Mouse (Mus musculus): ENCODE measurements around the gene Cd300lb. TPM values are rescaled to one million over a fixed set of nuclear protein-coding genes. Genes with fewer than 3 reads are reported as not detected.

The Cd300lb gene
- total and polyA plus RNA-seq, 2 experiments from 2014 or later = 0.33 TPM; not detected in 1

DNA sequence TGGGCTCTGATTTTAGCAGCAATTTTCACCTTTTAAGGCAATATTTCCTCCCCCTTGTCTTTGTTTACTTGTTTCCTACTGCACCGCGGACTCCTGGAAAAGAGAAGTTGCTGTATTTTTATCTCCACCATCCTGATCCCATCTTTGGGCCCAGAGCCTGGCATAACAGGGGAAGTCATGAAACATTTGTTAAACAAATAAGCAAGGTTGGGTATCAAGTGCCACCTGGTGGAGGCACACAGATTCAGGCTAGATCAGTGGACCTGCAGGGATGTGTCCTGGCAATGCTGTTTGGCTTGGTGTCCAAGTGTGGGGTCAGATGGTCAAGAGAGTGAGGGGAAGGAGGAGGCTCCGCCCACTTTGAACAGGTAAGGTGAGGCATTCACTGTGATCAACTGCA is 57.0 kb downstream of the Cd300lb start:
- Histone ChIP-seq H3K9ac (replicated peaks; ENCODE audit: low read depth, low read length) (no peak overlapping the region), H3K4me2 (ENCODE audit: low read depth, low read length) (no peak overlapping the region), H3K36me3 (replicated peaks; ENCODE audit: control insufficient read depth, insufficient read depth, low read length) (no peaks in the 10 kb centered on the region), H3K9me3 (replicated peaks; ENCODE audit: control insufficient read depth, low read length) (no peaks in the 10 kb centered on the region), H3K4me3 (ENCODE audit: low read depth, low read length) (no peak overlapping the region), H3K4me1 (ENCODE audit: control insufficient read depth, insufficient read depth) (peaks cover 9% of the 10 kb centered on the region; the same call in 1 of the 2 replicates), H3K27me3 (ENCODE audit: control insufficient read depth, insufficient read depth, low read length) (no peaks in the 10 kb centered on the region), H3K27ac (ENCODE audit: low read depth) (no peak overlapping the region)
- DNase-seq (ENCODE audit: low spot score) (peak; percentile 44), ATAC-seq (ENCODE audit: insufficient read depth, low read depth) (0 out of 2 replicates have a peak, but pooled peaks have one; percentile 40)
- TF ChIP-seq CTCF (IDR thresholded peaks at IDR 0.05; ENCODE audit: low read depth) (peak; percentile 85), EP300 (IDR thresholded peaks at IDR 0.05; ENCODE audit: low read depth) (no peak)
- 36% methylated on average over 3 of the region's 3 CpGs for WGBS

- H3K27ac ChIP-seq (ENCODE audit: low read depth) = no peak overlapping the region
- TF ChIP-seq CTCF (IDR thresholded peaks at IDR 0.05; ENCODE audit: low read depth) (no peak), EP300 (IDR thresholded peaks at IDR 0.05; ENCODE audit: low read depth) (no peak)
- peaks cover 9% of the 10 kb centered on the region; the same call in 1 of the 2 replicates for H3K4me1 ChIP-seq (ENCODE audit: control insufficient read depth, insufficient read depth)
- H3K4me3 ChIP-seq (ENCODE audit: low read depth, low read length) = no peak overlapping the region
- H3K27me3 ChIP-seq (ENCODE audit: control insufficient read depth, insufficient read depth, low read length) = no peaks in the 10 kb centered on the region
- no peaks in the 10 kb centered on the region for H3K9me3 ChIP-seq (replicated peaks; ENCODE audit: control insufficient read depth, low read length)
- H3K9ac ChIP-seq (replicated peaks; ENCODE audit: low read depth, low read length) = no peak overlapping the region
- ATAC-seq (ENCODE audit: insufficient read depth, low read depth) (no peak), DNase-seq (ENCODE audit: low spot score) (no peak)
- no peak overlapping the region for H3K4me2 ChIP-seq (ENCODE audit: low read depth, low read length)
- no peaks in the 10 kb centered on the region for H3K36me3 ChIP-seq (replicated peaks; ENCODE audit: control insufficient read depth, insufficient read depth, low read length)
- WGBS = 43% methylated on average over 2 of the region's 2 CpGs
These were observed 57.6 kb downstream of the Cd300lb start for GRCm38 (mm10) chr11:114876621-114877020.

GRCm38 (mm10) chr11:114876176-114876575 is 58.0 kb downstream of the Cd300lb start:
- Histone ChIP-seq H3K9me3 (replicated peaks; ENCODE audit: control insufficient read depth, low read length) (no peaks in the 10 kb centered on the region), H3K27ac (ENCODE audit: low read depth) (no peak overlapping the region), H3K9ac (replicated peaks; ENCODE audit: low read depth, low read length) (no peak overlapping the region), H3K4me3 (ENCODE audit: low read depth, low read length) (no peak overlapping the region), H3K27me3 (ENCODE audit: control insufficient read depth, insufficient read depth, low read length) (no peaks in the 10 kb centered on the region), H3K36me3 (replicated peaks; ENCODE audit: control insufficient read depth, insufficient read depth, low read length) (no peaks in the 10 kb centered on the region), H3K4me2 (ENCODE audit: low read depth, low read length) (no peak overlapping the region), H3K4me1 (ENCODE audit: control insufficient read depth, insufficient read depth) (peaks cover 9% of the 10 kb centered on the region; the same call in 1 of the 2 replicates)
- WGBS = 62% methylated on average over 7 of the region's 7 CpGs
- DNase-seq (ENCODE audit: low spot score) (no peak), ATAC-seq (ENCODE audit: insufficient read depth, low read depth) (no peak)
- no peak for TF ChIP-seq EP300 (IDR thresholded peaks at IDR 0.05; ENCODE audit: low read depth)
- no peak for TF ChIP-seq CTCF (IDR thresholded peaks at IDR 0.05; ENCODE audit: low read depth)

- H3K27ac ChIP-seq (ENCODE audit: low read depth) = no peak overlapping the region
- H3K27me3 ChIP-seq (ENCODE audit: control insufficient read depth, insufficient read depth, low read length) = no peaks in the 10 kb centered on the region
- H3K4me1 ChIP-seq (ENCODE audit: control insufficient read depth, insufficient read depth) = peaks cover 9% of the 10 kb centered on the region; the same call in 1 of the 2 replicates
- no peaks in the 10 kb centered on the region for H3K36me3 ChIP-seq (replicated peaks; ENCODE audit: control insufficient read depth, insufficient read depth, low read length)
- H3K4me3 ChIP-seq (ENCODE audit: low read depth, low read length) = no peak overlapping the region
- H3K4me2 ChIP-seq (ENCODE audit: low read depth, low read length) = no peak overlapping the region
- no peak for TF ChIP-seq CTCF (IDR thresholded peaks at IDR 0.05; ENCODE audit: low read depth)
- TF ChIP-seq EP300 (IDR thresholded peaks at IDR 0.05; ENCODE audit: low read depth) = no peak
- 0 out of 2 replicates have a peak, but pooled peaks have one; percentile 34 for ATAC-seq (ENCODE audit: insufficient read depth, low read depth)
- WGBS = 38% methylated on average over 9 of the region's 9 CpGs
- H3K9ac ChIP-seq (replicated peaks; ENCODE audit: low read depth, low read length) = no peak overlapping the region
- H3K9me3 ChIP-seq (replicated peaks; ENCODE audit: control insufficient read depth, low read length) = no peaks in the 10 kb centered on the region
- no peak for DNase-seq (ENCODE audit: low spot score)
These were observed 58.8 kb downstream of the Cd300lb start for GRCm38 (mm10) chr11:114875301-114875801.

DNA sequence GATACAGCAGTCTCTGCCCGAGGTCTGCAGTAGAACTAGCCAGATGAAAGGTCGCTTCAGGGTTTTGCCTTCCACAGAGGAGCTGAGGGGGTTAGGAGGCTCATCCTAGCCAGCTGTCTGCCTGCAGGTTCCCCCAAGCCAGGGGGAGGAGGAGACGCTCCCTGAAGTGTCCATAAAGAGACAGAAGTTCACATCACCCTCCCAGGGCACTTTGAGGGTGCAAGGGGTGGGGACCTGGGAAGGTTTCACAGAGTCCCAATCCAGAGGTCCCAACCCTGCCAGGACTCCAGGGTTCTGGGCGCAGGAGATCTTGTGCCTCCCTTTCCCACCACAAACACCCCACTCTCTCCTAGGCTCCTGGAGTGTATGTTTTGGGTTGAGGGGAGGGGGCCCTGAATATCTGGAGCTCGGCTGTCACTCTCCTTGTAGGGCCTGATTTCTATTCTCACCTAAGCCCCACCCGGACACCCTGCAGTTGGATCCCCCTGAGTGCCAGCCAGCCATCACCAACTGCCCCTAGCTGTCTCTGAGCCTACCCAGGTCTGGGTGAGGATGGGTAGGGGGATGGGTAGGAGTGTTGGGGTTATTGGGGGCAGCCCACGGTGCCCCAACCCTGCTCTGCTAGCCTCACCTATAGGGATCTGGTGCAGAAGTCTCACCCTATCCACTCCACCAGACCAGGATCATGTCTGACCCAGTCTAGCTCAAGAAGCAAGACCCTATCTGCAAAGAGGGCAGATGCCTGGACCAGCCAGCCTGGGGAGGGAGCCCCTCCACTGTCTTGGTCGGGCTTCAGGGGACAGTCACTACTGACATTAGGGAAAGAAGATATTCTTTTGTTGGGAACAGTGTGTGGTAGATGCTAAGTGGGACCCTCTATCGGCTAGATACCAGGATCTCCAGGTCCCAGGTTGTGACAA is 59.7 kb downstream of the Cd300lb start:
- no peak overlapping the region for H3K9ac ChIP-seq (replicated peaks; ENCODE audit: low read depth, low read length)
- no peaks in the 10 kb centered on the region for H3K36me3 ChIP-seq (replicated peaks; ENCODE audit: control insufficient read depth, insufficient read depth, low read length)
- no peak overlapping the region for H3K4me3 ChIP-seq (ENCODE audit: low read depth, low read length)
- no peak overlapping the region for H3K27ac ChIP-seq (ENCODE audit: low read depth)
- no peaks in the 10 kb centered on the region for H3K27me3 ChIP-seq (ENCODE audit: control insufficient read depth, insufficient read depth, low read length)
- no peaks in the 10 kb centered on the region for H3K9me3 ChIP-seq (replicated peaks; ENCODE audit: control insufficient read depth, low read length)
- H3K4me2 ChIP-seq (ENCODE audit: low read depth, low read length) = no peak overlapping the region
- ATAC-seq (ENCODE audit: insufficient read depth, low read depth) (no peak), DNase-seq (ENCODE audit: low spot score) (no peak)
- TF ChIP-seq EP300 (IDR thresholded peaks at IDR 0.05; ENCODE audit: low read depth) (no peak), CTCF (IDR thresholded peaks at IDR 0.05; ENCODE audit: low read depth) (no peak)
- WGBS = 57% methylated on average over 9 of the region's 9 CpGs
- peaks cover 9% of the 10 kb centered on the region; the same call in 1 of the 2 replicates for H3K4me1 ChIP-seq (ENCODE audit: control insufficient read depth, insufficient read depth)

Data from heart, postnatal 0 days (tissue).